Mouse (Mus musculus): ENCODE data around the gene Rreb1. TPM values are rescaled to one million over a fixed set of nuclear protein-coding genes. Genes with fewer than 3 reads are reported as not detected.
A peak's percentile ranks its signal among the peaks of the same experiment; 100 is the strongest.

Gene Rreb1
- polyA plus RNA-seq, 1 experiment from 2014 or later: 2.0 TPM

- ATAC-seq: no peak
- H3K36me3 ChIP-seq (ENCODE audit: control insufficient read depth, insufficient read depth, low read length): no peaks in the 10 kb centered on the region
- no peaks in the 10 kb centered on the region for H3K4me1 ChIP-seq (ENCODE audit: control insufficient read depth, insufficient read depth, low read depth, low read length)
- no peak overlapping the region for H3K9ac ChIP-seq (ENCODE audit: low read depth, low read length)
- WGBS: 56% methylated on average over 9 of the region's 9 CpGs
- H3K4me3 ChIP-seq (ENCODE audit: low read length): no peak overlapping the region
- H3K4me2 ChIP-seq (ENCODE audit: low read length): no peak overlapping the region
- no peak overlapping the region for H3K27ac ChIP-seq (ENCODE audit: low read depth, low read length)
- H3K27me3 ChIP-seq (replicated peaks; ENCODE audit: control insufficient read depth, insufficient read depth, low read length): no peaks in the 10 kb centered on the region
- H3K9me3 ChIP-seq (ENCODE audit: control insufficient read depth, low read length): no peaks in the 10 kb centered on the region
These were observed 26.8 kb upstream of the Rreb1 start for GRCm38 (mm10) chr13:37751154-37751950.

GRCm38 (mm10) chr13:37759341-37760012, 18.7 kb upstream of the Rreb1 start:
- H3K9ac ChIP-seq (ENCODE audit: low read depth, low read length): no peak overlapping the region
- no peaks in the 10 kb centered on the region for H3K27me3 ChIP-seq (replicated peaks; ENCODE audit: control insufficient read depth, insufficient read depth, low read length)
- 88% methylated on average over 10 of the region's 10 CpGs for WGBS
- peaks cover 5% of the 10 kb centered on the region for H3K4me1 ChIP-seq (ENCODE audit: control insufficient read depth, insufficient read depth, low read depth, low read length)
- no peak overlapping the region for H3K4me3 ChIP-seq (ENCODE audit: low read length)
- H3K36me3 ChIP-seq (ENCODE audit: control insufficient read depth, insufficient read depth, low read length): no peaks in the 10 kb centered on the region
- no peak overlapping the region for H3K27ac ChIP-seq (ENCODE audit: low read depth, low read length)
- no peak overlapping the region for H3K4me2 ChIP-seq (ENCODE audit: low read length)
- no peak for ATAC-seq
- no peaks in the 10 kb centered on the region for H3K9me3 ChIP-seq (ENCODE audit: control insufficient read depth, low read length)

DNA sequence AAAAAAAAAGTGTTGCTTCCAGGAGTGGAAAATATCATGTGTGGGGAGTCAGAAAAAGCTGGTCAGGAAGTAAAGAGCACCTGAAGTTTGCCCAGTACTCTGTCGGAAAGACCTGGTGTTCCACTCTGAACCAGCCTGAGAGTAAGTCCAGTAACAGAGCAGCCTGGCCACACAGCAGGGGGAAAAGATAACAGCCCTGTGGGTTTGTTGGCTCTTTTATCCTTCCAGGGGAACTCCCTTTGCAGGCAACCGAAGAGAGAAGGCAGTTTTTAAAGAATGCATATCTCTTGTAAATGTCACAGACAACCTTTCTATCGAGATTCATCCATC, 18.2 kb upstream of the Rreb1 start:
- Histone ChIP-seq H3K36me3 (ENCODE audit: control insufficient read depth, insufficient read depth, low read length) (no peaks in the 10 kb centered on the region), H3K4me3 (ENCODE audit: low read length) (no peak overlapping the region), H3K9me3 (ENCODE audit: control insufficient read depth, low read length) (no peaks in the 10 kb centered on the region), H3K9ac (ENCODE audit: low read depth, low read length) (no peak overlapping the region), H3K4me2 (ENCODE audit: low read length) (no peak overlapping the region), H3K27ac (ENCODE audit: low read depth, low read length) (no peak overlapping the region), H3K4me1 (ENCODE audit: control insufficient read depth, insufficient read depth, low read depth, low read length) (peaks cover 5% of the 10 kb centered on the region), H3K27me3 (replicated peaks; ENCODE audit: control insufficient read depth, insufficient read depth, low read length) (no peaks in the 10 kb centered on the region)
- ATAC-seq: no peak
- 37% methylated on average over 3 of the region's 3 CpGs for WGBS

GRCm38 (mm10) chr13:37760373-37760772, 17.8 kb upstream of the Rreb1 start:
- Histone ChIP-seq H3K4me1 (ENCODE audit: control insufficient read depth, insufficient read depth, low read depth, low read length) (peaks cover 5% of the 10 kb centered on the region), H3K36me3 (ENCODE audit: control insufficient read depth, insufficient read depth, low read length) (no peaks in the 10 kb centered on the region), H3K9me3 (ENCODE audit: control insufficient read depth, low read length) (no peaks in the 10 kb centered on the region), H3K9ac (ENCODE audit: low read depth, low read length) (no peak overlapping the region), H3K27me3 (replicated peaks; ENCODE audit: control insufficient read depth, insufficient read depth, low read length) (no peaks in the 10 kb centered on the region), H3K4me3 (ENCODE audit: low read length) (no peak overlapping the region), H3K27ac (ENCODE audit: low read depth, low read length) (no peak overlapping the region), H3K4me2 (ENCODE audit: low read length) (no peak overlapping the region)
- no peak for ATAC-seq
- WGBS: 45% methylated on average over 3 of the region's 3 CpGs

GRCm38 (mm10) chr13:37760957-37761941, 17.0 kb upstream of the Rreb1 start:
- Histone ChIP-seq H3K4me1 (ENCODE audit: control insufficient read depth, insufficient read depth, low read depth, low read length) (peaks cover 5% of the 10 kb centered on the region), H3K27me3 (replicated peaks; ENCODE audit: control insufficient read depth, insufficient read depth, low read length) (no peaks in the 10 kb centered on the region), H3K4me2 (ENCODE audit: low read length) (peak overlapping the region; percentile 35), H3K27ac (ENCODE audit: low read depth, low read length) (no peak overlapping the region), H3K9ac (ENCODE audit: low read depth, low read length) (peak overlapping the region; percentile 19; the same call in 1 of the 2 replicates), H3K4me3 (ENCODE audit: low read length) (no peak overlapping the region), H3K9me3 (ENCODE audit: control insufficient read depth, low read length) (no peaks in the 10 kb centered on the region), H3K36me3 (ENCODE audit: control insufficient read depth, insufficient read depth, low read length) (no peaks in the 10 kb centered on the region)
- 16% methylated on average over 23 of the region's 23 CpGs for WGBS
- ATAC-seq: peak; percentile 83

- H3K27ac ChIP-seq (ENCODE audit: low read depth, low read length): no peak overlapping the region; the same call in 1 of the 2 replicates
- no peaks in the 10 kb centered on the region for H3K36me3 ChIP-seq (ENCODE audit: control insufficient read depth, insufficient read depth, low read length)
- 63% methylated on average over 9 of the region's 9 CpGs for WGBS
- H3K9me3 ChIP-seq (ENCODE audit: control insufficient read depth, low read length): no peaks in the 10 kb centered on the region
- no peaks in the 10 kb centered on the region for H3K27me3 ChIP-seq (replicated peaks; ENCODE audit: control insufficient read depth, insufficient read depth, low read length)
- H3K4me1 ChIP-seq (ENCODE audit: control insufficient read depth, insufficient read depth, low read depth, low read length): peaks cover 5% of the 10 kb centered on the region
- H3K4me2 ChIP-seq (ENCODE audit: low read length): no peak overlapping the region
- peak; percentile 65; the same call in 1 of the 2 replicates for ATAC-seq
- no peak overlapping the region for H3K9ac ChIP-seq (ENCODE audit: low read depth, low read length)
- H3K4me3 ChIP-seq (ENCODE audit: low read length): no peak overlapping the region
These were observed 14.3 kb upstream of the Rreb1 start for GRCm38 (mm10) chr13:37763800-37764407.

GRCm38 (mm10) chr13:37769777-37770176, 8.4 kb upstream of the Rreb1 start:
- Histone ChIP-seq H3K27ac (ENCODE audit: low read depth, low read length) (no peak overlapping the region), H3K4me2 (ENCODE audit: low read length) (no peak overlapping the region), H3K36me3 (ENCODE audit: control insufficient read depth, insufficient read depth, low read length) (no peaks in the 10 kb centered on the region), H3K27me3 (replicated peaks; ENCODE audit: control insufficient read depth, insufficient read depth, low read length) (no peaks in the 10 kb centered on the region), H3K4me3 (ENCODE audit: low read length) (no peak overlapping the region), H3K9me3 (ENCODE audit: control insufficient read depth, low read length) (no peaks in the 10 kb centered on the region), H3K4me1 (ENCODE audit: control insufficient read depth, insufficient read depth, low read depth, low read length) (no peaks in the 10 kb centered on the region), H3K9ac (ENCODE audit: low read depth, low read length) (no peak overlapping the region)
- ATAC-seq: no peak
- WGBS: 16% methylated on average over 1 of the region's 1 CpGs

DNA sequence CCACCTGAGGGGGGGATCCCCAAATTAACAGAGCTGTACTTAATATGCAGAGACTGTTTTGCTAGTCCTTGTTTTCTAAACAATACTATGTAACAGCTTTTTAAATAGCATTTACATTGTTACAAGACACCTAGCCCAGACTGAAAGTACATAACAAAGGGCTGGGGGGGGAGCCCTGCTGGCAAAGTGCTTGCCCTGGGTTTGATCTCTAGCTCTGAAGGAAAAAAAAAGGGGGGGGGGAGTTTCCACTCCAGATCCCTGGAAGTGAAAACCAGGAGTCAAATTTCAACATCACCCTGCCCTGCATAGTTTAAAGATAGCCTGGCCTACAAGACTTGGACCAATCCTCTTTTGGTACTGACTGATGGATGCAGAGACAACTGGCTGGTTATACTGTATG, 4.7 kb upstream of the Rreb1 start:
- ATAC-seq: no peak

More for the DNA sequence above, 4.7 kb upstream of the Rreb1 start:
- H3K36me3 ChIP-seq (ENCODE audit: control insufficient read depth, insufficient read depth, low read length): no peaks in the 10 kb centered on the region
- no peak overlapping the region for H3K4me2 ChIP-seq (ENCODE audit: low read length)
- H3K4me3 ChIP-seq (ENCODE audit: low read length): no peak overlapping the region
- H3K9ac ChIP-seq (ENCODE audit: low read depth, low read length): no peak overlapping the region
- H3K27ac ChIP-seq (ENCODE audit: low read depth, low read length): no peak overlapping the region
- peaks cover under 1% of the 10 kb centered on the region; the same call in 1 of the 2 replicates for H3K4me1 ChIP-seq (ENCODE audit: control insufficient read depth, insufficient read depth, low read depth, low read length)
- H3K27me3 ChIP-seq (replicated peaks; ENCODE audit: control insufficient read depth, insufficient read depth, low read length): no peaks in the 10 kb centered on the region
- no peaks in the 10 kb centered on the region for H3K9me3 ChIP-seq (ENCODE audit: control insufficient read depth, low read length)
